Mouse (Mus musculus): ENCODE measurements around the gene Golm1. TPM values are rescaled to one million over a fixed set of nuclear protein-coding genes. Genes with fewer than 3 reads are reported as not detected.

Gene Golm1
- total RNA-seq, 2 experiments from 2014 or later: 15.5 to 15.9 TPM

- intact Hi-C loops (cut with DNase I): no loop called here
- no peak for DNase-seq (ENCODE audit: extremely low spot score in 1 of 2, low spot score in 2 of 2)
Measured at GRCm38 (mm10) chr13:59654465-59654864, 21.1 kb downstream of the Golm1 start.

- no peak for DNase-seq (ENCODE audit: extremely low spot score in 1 of 2, low spot score in 2 of 2)
Measured at GRCm38 (mm10) chr13:59653136-59653535, 22.5 kb downstream of the Golm1 start.

GRCm38 (mm10) chr13:59652651-59653050 lies 23.0 kb downstream of the Golm1 start:
- intact Hi-C loops (cut with DNase I): no loop called here
- DNase-seq (ENCODE audit: extremely low spot score in 1 of 2, low spot score in 2 of 2): no peak

More at GRCm38 (mm10) chr13:59653136-59653535, 22.5 kb downstream of the Golm1 start:
- intact Hi-C loops (cut with DNase I): no loop called here

GRCm38 (mm10) chr13:59649781-59650180 lies 25.8 kb downstream of the Golm1 start:
- intact Hi-C loops (cut with DNase I): no loop called here
- no peak for DNase-seq (ENCODE audit: extremely low spot score in 1 of 2, low spot score in 2 of 2)

- intact Hi-C loops (cut with DNase I): no loop called here
- DNase-seq (ENCODE audit: extremely low spot score in 1 of 2, low spot score in 2 of 2): no peak
Measured at GRCm38 (mm10) chr13:59648598-59648997, 27.0 kb downstream of the Golm1 start.

GRCm38 (mm10) chr13:59647484-59647883 lies 28.1 kb downstream of the Golm1 start:
- no peak for DNase-seq (ENCODE audit: extremely low spot score in 1 of 2, low spot score in 2 of 2)
- intact Hi-C loops (cut with DNase I): no loop called here

- intact Hi-C loops (cut with DNase I): no loop called here
- no peak for DNase-seq (ENCODE audit: extremely low spot score in 1 of 2, low spot score in 2 of 2)
Measured at GRCm38 (mm10) chr13:59646674-59647244, 28.9 kb downstream of the Golm1 start.

GRCm38 (mm10) chr13:59645491-59645890 lies 30.1 kb downstream of the Golm1 start:
- DNase-seq (ENCODE audit: extremely low spot score in 1 of 2, low spot score in 2 of 2): peak in 1 of 2 experiments; percentile 4
- intact Hi-C loops (cut with DNase I): no loop called here

- no peak for DNase-seq (ENCODE audit: extremely low spot score in 1 of 2, low spot score in 2 of 2)
- intact Hi-C loops (cut with DNase I): no loop called here
Measured at GRCm38 (mm10) chr13:59642818-59643217, 32.8 kb downstream of the Golm1 start.

GRCm38 (mm10) chr13:59640178-59640440 lies 35.5 kb downstream of the Golm1 start:
- intact Hi-C loops (cut with DNase I): no loop called here
- DNase-seq (ENCODE audit: extremely low spot score in 1 of 2, low spot score in 2 of 2): peak in 1 of 2 experiments; percentile 24

- intact Hi-C loops (cut with DNase I): no loop called here
- peak in 1 of 2 experiments; percentile 39 for DNase-seq (ENCODE audit: extremely low spot score in 1 of 2, low spot score in 2 of 2)
Measured at GRCm38 (mm10) chr13:59639368-59640177, 36.0 kb downstream of the Golm1 start.

GRCm38 (mm10) chr13:59637800-59638199 lies 37.8 kb downstream of the Golm1 start:
- intact Hi-C loops (cut with DNase I): no loop called here
- peak in 1 of 2 experiments; percentile 7 for DNase-seq (ENCODE audit: extremely low spot score in 1 of 2, low spot score in 2 of 2)

GRCm38 (mm10) chr13:59634637-59635036 lies 41.0 kb downstream of the Golm1 start:
- no peak for DNase-seq (ENCODE audit: extremely low spot score in 1 of 2, low spot score in 2 of 2)
- intact Hi-C loops (cut with DNase I): no loop called here

GRCm38 (mm10) chr13:59626739-59627138 lies 48.9 kb downstream of the Golm1 start:
- intact Hi-C loops (cut with DNase I): no loop called here
- no peak for DNase-seq (ENCODE audit: extremely low spot score in 1 of 2, low spot score in 2 of 2)

- intact Hi-C loops (cut with DNase I): no loop called here
- no peak for DNase-seq (ENCODE audit: extremely low spot score in 1 of 2, low spot score in 2 of 2)
Measured at GRCm38 (mm10) chr13:59624903-59625302, 50.7 kb downstream of the Golm1 start.

GRCm38 (mm10) chr13:59624389-59624788 lies 51.2 kb downstream of the Golm1 start:
- intact Hi-C loops (cut with DNase I): no loop called here
- DNase-seq (ENCODE audit: extremely low spot score in 1 of 2, low spot score in 2 of 2): no peak

- intact Hi-C loops (cut with DNase I): no loop called here
- DNase-seq (ENCODE audit: extremely low spot score in 1 of 2, low spot score in 2 of 2): no peak
Measured at GRCm38 (mm10) chr13:59621643-59622489, 53.7 kb downstream of the Golm1 start.

GRCm38 (mm10) chr13:59618463-59618862 lies 57.1 kb downstream of the Golm1 start:
- intact Hi-C loops (cut with DNase I): loop anchor here (10.0 kb wide), 1 partner anchor 176 kb away; no protein-coding TSS in a partner anchor
- no peak for DNase-seq (ENCODE audit: extremely low spot score in 1 of 2, low spot score in 2 of 2)

- intact Hi-C loops (cut with DNase I): loop anchor here (10.0 kb wide), 1 partner anchor 179 kb away; no protein-coding TSS in a partner anchor
- DNase-seq (ENCODE audit: extremely low spot score in 1 of 2, low spot score in 2 of 2): no peak
Measured at GRCm38 (mm10) chr13:59615554-59615953, 60.1 kb downstream of the Golm1 start.
